Mouse (Mus musculus): ENCODE measurements at regions not wholly inside any gene's neighbourhood (a gene's known extent, or its start where the extent isn't known, plus 50 kb on each side); places are given as distances from the start of the nearest gene placed in this dataset.
"Not testable (repeated sequence)": the region's sequence is repeated elsewhere in the genome, so short reads cannot be mapped to it uniquely, and the experiment has no call there.

- no peak for DNase-seq (ENCODE audit: inconsistent age in 2 of 2, low spot score in 1 of 2)
Observed at GRCm38 (mm10) chr13:103622324-103622723, 152.1 kb downstream of the Srek1 start.

GRCm38 (mm10) chr13:103620958-103621357 is 153.4 kb downstream of the Srek1 start:
- not testable (repeated sequence) for DNase-seq (ENCODE audit: inconsistent age in 2 of 2, low spot score in 1 of 2)

- no peak for DNase-seq (ENCODE audit: inconsistent age in 2 of 2, low spot score in 1 of 2)
Observed at GRCm38 (mm10) chr13:103613333-103613725, 161.1 kb downstream of the Srek1 start.

- no peak for DNase-seq (ENCODE audit: inconsistent age in 2 of 2, low spot score in 1 of 2)
Observed at GRCm38 (mm10) chr13:103612720-103613332, 161.6 kb downstream of the Srek1 start.

- no peak for DNase-seq (ENCODE audit: inconsistent age in 2 of 2, low spot score in 1 of 2)
Observed at GRCm38 (mm10) chr13:103602302-103602701, 172.1 kb downstream of the Srek1 start.

GRCm38 (mm10) chr13:103592371-103592770 is 182.0 kb downstream of the Srek1 start:
- DNase-seq (ENCODE audit: inconsistent age in 2 of 2, low spot score in 1 of 2), result no peak

- no peak for DNase-seq (ENCODE audit: inconsistent age in 2 of 2, low spot score in 1 of 2)
Observed at GRCm38 (mm10) chr13:103591874-103592273, 182.5 kb downstream of the Srek1 start.

- not testable (repeated sequence) for DNase-seq (ENCODE audit: inconsistent age in 2 of 2, low spot score in 1 of 2)
Observed at GRCm38 (mm10) chr13:103591381-103591780, 183.0 kb downstream of the Srek1 start.

GRCm38 (mm10) chr13:103589646-103590045 is 184.8 kb downstream of the Srek1 start:
- no peak for DNase-seq (ENCODE audit: inconsistent age in 2 of 2, low spot score in 1 of 2)

GRCm38 (mm10) chr13:103576856-103577255 is 197.6 kb downstream of the Srek1 start:
- no peak for DNase-seq (ENCODE audit: inconsistent age in 2 of 2, low spot score in 1 of 2)

GRCm38 (mm10) chr13:103564715-103565114 is 209.7 kb downstream of the Srek1 start:
- peak in 1 of 2 experiments; percentile 25 for DNase-seq (ENCODE audit: inconsistent age in 2 of 2, low spot score in 1 of 2)

GRCm38 (mm10) chr13:103561795-103562705 is 212.4 kb downstream of the Srek1 start:
- peak in 1 of 2 experiments; percentile 26 for DNase-seq (ENCODE audit: inconsistent age in 2 of 2, low spot score in 1 of 2)

GRCm38 (mm10) chr13:103558915-103559314 is 215.5 kb downstream of the Srek1 start:
- DNase-seq (ENCODE audit: inconsistent age in 2 of 2, low spot score in 1 of 2), result peak in 1 of 2 experiments; percentile 52

- peak; percentile 80 to 93 for DNase-seq (ENCODE audit: inconsistent age in 2 of 2, low spot score in 1 of 2)
Observed at GRCm38 (mm10) chr13:103539577-103539976, 205.3 kb upstream of the Mast4 start.

GRCm38 (mm10) chr13:103513825-103514224 is 179.5 kb upstream of the Mast4 start:
- no peak for DNase-seq (ENCODE audit: inconsistent age in 2 of 2, low spot score in 1 of 2)

- DNase-seq (ENCODE audit: inconsistent age in 2 of 2, low spot score in 1 of 2), result no peak
Observed at GRCm38 (mm10) chr13:103512476-103512875, 178.2 kb upstream of the Mast4 start.

GRCm38 (mm10) chr13:103504987-103505386 is 170.7 kb upstream of the Mast4 start:
- DNase-seq (ENCODE audit: inconsistent age in 2 of 2, low spot score in 1 of 2), result no peak

GRCm38 (mm10) chr13:103499376-103499775 is 165.1 kb upstream of the Mast4 start:
- DNase-seq (ENCODE audit: inconsistent age in 2 of 2, low spot score in 1 of 2), result no peak

- peak; percentile 62 to 81 for DNase-seq (ENCODE audit: inconsistent age in 2 of 2, low spot score in 1 of 2)
Observed at GRCm38 (mm10) chr13:103494371-103494770, 160.1 kb upstream of the Mast4 start.

GRCm38 (mm10) chr13:103493567-103493966 is 159.3 kb upstream of the Mast4 start:
- DNase-seq (ENCODE audit: inconsistent age in 2 of 2, low spot score in 1 of 2), result peak; percentile 91 to 95

GRCm38 (mm10) chr13:103490049-103490448 is 155.8 kb upstream of the Mast4 start:
- no peak for DNase-seq (ENCODE audit: inconsistent age in 2 of 2, low spot score in 1 of 2)

- peak in 1 of 2 experiments; percentile 66 for DNase-seq (ENCODE audit: inconsistent age in 2 of 2, low spot score in 1 of 2)
Observed at GRCm38 (mm10) chr13:103484092-103484491, 149.8 kb upstream of the Mast4 start.

All from adrenal gland, adult (tissue).